Mouse (Mus musculus) left cerebral cortex, adult 9 months (tissue): ENCODE measurements around the gene Tlk2.

Source experiments
- DNase-seq, 2 experiments: peaks; one replicate each; pipeline ENCODE4 v3.0.0; 2022; ENCODE audit warnings: low spot score in 2 of 2

Tlk2 gene

DNA sequence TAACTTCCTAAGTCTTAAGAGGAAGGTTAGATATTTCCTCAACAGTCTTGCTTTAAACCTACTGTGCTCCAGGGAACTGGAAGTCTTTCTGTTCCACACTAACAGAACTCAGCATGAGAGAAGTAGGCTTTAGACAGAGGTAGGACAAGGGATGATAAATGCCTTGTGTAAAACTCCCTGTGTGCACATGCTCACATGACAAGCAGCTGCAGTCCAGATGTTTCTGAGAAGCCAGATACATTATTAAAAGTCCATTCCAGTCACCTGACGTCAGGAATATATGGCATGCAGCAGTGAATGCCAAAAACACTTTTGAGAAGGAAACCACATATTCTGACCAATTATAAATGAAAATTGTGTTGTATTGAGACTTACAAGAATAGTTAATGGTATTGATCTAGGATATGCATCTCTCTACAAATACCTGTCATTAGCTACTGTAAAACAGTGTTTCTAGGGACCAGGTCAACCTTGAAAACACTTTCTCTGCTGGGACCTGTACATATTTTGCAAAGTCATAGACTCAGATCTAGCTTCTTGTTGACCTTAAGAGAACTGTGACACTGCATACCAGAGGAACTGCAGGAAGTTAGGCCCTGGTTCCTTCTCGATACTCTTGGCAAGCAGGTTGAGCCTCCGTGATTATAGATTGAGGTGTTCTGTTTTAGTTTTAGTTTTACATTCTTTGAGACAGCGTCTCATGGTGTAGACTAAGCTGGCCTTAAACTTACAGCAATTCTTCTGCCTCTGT is 83.2 kb downstream of the Tlk2 start:
- no peak for DNase-seq

- DNase-seq = no peak
Measured at GRCm38 (mm10) chr11:105264506-105264905, 85.9 kb downstream of the Tlk2 start.

DNA sequence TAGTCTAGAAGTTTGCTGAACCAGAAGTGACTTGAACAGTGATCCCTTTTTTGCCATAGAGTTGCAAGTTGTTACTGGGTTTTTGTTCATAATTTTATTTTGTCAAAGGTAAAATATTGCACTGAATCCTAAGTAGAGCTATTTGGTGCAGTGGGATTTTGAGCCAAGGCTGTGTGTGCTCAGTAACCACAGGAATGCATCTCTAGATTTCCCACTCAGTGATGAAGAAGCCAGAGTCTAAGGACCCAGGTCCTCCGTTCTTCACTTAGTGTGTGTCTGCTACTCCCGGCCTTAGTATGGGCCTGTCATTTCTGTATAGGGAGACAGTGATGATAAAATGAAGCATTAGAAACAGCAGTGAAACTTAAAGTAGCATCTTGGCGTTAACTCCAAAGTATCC is 86.4 kb downstream of the Tlk2 start:
- no peak for DNase-seq

- peak in 1 of 2 experiments; percentile 58 for DNase-seq
Measured at GRCm38 (mm10) chr11:105270155-105270554, 91.5 kb downstream of the Tlk2 start.

GRCm38 (mm10) chr11:105280456-105280855 is 101.8 kb downstream of the Tlk2 start:
- no peak for DNase-seq

GRCm38 (mm10) chr11:105281291-105281690 is 102.7 kb downstream of the Tlk2 start:
- DNase-seq = no peak

- DNase-seq = peak in 1 of 2 experiments; percentile 20
Measured at GRCm38 (mm10) chr11:105281763-105282459, 103.3 kb downstream of the Tlk2 start.

GRCm38 (mm10) chr11:105282460-105282859 is 103.9 kb downstream of the Tlk2 start:
- no peak for DNase-seq

GRCm38 (mm10) chr11:105283016-105283415 is 104.4 kb downstream of the Tlk2 start:
- no peak for DNase-seq

GRCm38 (mm10) chr11:105285720-105286119 is 107.1 kb downstream of the Tlk2 start:
- DNase-seq = no peak

GRCm38 (mm10) chr11:105289403-105289802 is 110.8 kb downstream of the Tlk2 start:
- DNase-seq = no peak

DNA sequence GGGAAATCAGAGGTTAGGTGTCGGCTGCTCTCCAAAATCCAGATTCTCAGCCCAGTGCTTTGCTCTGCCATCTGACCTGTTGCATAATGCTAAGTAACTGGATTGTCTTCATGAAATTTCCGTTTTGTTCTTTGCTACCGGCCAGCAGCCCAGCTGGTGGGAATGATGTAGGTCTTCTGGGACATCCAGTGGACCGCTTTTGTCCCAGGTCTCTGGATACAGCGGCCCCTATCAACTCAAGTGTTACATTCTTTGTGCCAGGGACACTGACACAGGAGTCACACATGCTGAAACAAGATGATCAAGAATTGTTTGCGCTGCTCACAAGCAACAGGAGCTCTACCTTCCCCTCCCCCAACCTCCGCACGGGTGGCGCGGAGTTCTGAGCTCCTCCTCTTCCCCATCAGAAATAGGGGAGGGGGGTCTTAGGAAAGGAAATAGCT is 113.1 kb downstream of the Tlk2 start:
- no peak for DNase-seq

- no peak for DNase-seq
Measured at GRCm38 (mm10) chr11:105292124-105293071, 113.8 kb downstream of the Tlk2 start, which contains the start of gene Mrc2. Gene Mrc2, plus strand, starts transcription at chr11:105292643.

- DNase-seq = no peak
Measured at GRCm38 (mm10) chr11:105293101-105293581, 114.5 kb downstream of the Tlk2 start.

- DNase-seq = no peak
Measured at GRCm38 (mm10) chr11:105293901-105294494, 115.4 kb downstream of the Tlk2 start.

- no peak for DNase-seq
Measured at GRCm38 (mm10) chr11:105296084-105296483, 117.5 kb downstream of the Tlk2 start.

- DNase-seq = no peak
Measured at GRCm38 (mm10) chr11:105310197-105310596, 131.6 kb downstream of the Tlk2 start.

GRCm38 (mm10) chr11:105311291-105311975 is 132.8 kb downstream of the Tlk2 start:
- peak in 1 of 2 experiments; percentile 34 for DNase-seq

GRCm38 (mm10) chr11:105312311-105312942 is 133.8 kb downstream of the Tlk2 start:
- DNase-seq = peak in 1 of 2 experiments; percentile 25

- peak in 1 of 2 experiments; percentile 29 for DNase-seq
Measured at GRCm38 (mm10) chr11:105312972-105313632, 134.5 kb downstream of the Tlk2 start.
